Mouse (Mus musculus) cerebellum, adult 9-10 months (tissue): ENCODE results near the gene Coro1a.
"Not testable (repeated sequence)": the region's sequence is repeated elsewhere in the genome, so short reads cannot be mapped to it uniquely, and the experiment has no call there.

Source experiments
- DNase-seq: peaks from one replicate; pipeline ENCODE4 v3.0.0; 2022

Coro1a gene

DNA sequence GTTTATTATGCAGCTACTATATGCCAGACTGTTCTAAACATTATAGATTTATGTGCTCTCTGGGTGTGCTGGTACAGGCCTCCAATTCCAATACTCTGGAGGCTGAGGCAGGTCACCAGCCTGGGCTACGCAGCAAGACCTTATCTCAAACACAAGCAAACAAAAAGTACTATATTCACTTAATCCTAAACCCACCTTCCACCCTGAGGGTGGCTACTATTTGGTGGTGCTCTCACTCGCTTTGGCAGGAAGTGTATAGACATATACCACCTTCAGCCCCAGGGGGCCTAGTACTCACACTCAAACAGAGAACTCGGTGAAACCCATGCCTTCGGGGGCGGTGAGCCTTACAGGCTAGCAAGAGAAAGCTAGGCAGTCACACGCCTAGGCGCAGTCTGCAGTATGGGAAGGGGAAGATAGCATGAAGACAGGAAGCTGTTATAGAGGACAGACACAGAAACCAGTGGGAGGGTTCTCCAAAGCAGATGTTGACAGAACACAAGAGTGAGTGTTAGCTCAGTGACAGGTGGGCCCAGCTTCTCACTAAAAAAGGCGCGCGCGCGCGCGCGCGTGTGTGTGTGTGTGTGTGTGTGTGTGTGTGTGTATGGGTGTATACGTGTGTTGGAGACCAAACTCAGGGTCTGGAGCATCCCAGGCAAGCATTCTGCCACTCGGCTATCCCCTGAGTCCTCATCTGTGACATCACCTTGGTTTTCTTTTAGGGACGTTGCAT lies at the start of gene Coro1a:
Gene Coro1a, minus strand, starts transcription at position 346 of the 733 bp plus-strand sequence.
- no peak for DNase-seq

DNA sequence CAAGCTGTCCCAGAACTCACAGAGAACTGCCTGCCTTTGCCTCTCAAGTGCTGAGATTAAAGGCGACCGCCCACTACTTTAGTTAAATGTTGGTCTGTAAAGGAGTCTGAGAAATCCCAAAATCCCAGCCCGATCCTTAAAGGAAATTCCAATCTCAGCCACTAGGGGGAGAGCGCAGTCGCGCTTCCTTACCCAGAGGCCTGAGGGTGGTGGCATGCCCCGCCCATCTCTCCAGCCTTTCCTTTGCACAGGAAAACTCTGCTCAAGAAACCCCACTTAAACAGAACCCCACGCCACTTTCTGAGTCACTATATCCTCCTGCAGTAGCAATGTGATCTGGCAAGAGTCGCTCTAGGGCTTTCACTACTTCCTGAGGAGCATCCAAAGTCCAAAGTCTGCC lies 47.3 kb upstream of the Coro1a start:
- peak; percentile 88 for DNase-seq

DNA sequence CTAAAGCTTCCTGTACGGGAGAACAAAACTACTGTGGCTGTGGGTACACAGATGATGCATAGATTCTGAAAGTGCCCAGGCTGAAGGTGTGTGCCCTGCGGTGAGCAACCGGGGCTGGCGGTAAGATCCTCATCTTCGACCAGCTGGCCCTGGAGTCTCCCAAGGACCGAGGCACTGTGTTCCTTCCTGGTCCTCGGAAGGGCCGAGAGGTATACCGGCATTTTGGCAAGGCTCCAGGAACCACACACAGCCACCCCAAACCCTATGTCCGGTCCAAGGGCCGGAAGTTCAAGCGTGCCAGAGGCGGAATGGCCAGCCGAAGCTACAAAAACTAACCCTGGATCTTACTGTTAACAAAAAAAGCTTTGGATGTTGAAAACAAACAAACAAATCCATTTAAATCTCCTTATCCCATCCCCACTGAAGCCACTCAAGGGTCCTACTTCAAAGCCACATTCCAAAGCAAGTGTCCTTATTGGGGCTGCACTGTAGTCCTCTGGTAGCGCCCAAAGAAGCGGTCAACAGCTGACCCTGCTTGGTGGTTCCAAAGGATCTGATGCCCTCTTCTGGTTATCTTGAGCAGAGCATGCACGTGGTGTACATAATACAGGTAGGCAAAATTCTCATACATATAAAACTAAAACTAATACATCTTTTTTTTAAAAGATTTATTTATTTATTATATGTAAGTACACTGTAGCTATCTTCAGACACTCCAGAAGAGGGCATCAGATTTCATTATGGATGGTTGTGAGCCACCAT lies 42.2 kb upstream of the Coro1a start:
- DNase-seq = no peak

DNA sequence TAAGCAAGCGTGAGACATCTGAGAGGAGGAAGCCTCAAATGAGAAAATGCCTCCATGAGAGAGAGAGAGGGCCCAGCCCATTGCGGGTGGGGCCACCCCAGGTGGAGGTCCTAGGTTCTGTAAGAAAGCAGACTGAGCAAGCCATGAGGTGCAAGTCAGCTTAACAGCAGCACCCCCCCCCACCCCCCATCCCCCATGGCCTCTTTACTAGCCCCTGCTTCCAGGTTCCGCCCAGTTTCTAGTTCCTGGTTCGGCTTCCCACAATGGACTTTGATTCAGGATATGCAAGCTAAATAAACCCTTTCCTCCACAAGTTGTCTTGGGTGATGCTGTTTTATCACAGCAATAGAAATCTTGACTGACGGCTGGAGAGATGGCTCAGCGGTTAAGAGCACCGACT lies 41.2 kb upstream of the Coro1a start:
- DNase-seq = no peak

DNA sequence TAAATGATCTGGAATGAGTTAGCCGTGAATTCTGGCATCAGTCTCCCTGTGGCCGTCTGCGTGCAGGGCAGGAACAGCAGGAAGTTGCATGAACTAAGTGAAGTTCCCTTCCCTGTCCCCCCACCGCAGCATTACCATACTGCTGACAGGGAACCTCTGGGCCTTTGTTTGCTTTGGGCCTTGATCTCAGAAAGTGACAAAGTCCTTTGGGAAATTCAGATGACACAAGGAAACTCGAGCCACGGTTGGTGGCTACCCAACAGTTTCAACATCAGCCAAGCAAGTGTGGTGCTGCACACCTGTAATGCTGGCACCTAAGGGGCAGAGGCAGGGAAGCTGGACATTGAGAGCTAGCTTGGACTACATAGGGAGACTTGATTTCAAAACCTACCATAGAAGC lies 39.2 kb upstream of the Coro1a start:
- DNase-seq = no peak

DNA sequence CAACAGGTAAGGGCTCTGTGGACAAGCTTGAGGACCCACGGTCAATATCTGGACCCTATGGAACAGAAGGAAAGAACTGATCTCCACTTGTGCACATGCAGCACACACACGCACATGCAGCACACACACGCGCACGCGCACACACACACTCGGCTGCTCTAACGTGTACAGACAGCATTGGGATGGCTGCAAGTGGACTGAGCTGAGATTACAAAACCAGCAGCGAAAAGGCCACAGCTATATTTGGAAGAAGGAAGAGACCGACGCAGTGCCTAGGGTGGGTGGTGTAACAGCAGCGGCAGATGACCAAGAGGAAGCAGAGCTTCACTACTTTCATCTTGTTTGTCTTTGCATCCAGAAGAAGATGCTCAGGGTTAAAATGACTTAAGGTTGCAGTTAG lies 38.5 kb upstream of the Coro1a start:
- no peak for DNase-seq

DNA sequence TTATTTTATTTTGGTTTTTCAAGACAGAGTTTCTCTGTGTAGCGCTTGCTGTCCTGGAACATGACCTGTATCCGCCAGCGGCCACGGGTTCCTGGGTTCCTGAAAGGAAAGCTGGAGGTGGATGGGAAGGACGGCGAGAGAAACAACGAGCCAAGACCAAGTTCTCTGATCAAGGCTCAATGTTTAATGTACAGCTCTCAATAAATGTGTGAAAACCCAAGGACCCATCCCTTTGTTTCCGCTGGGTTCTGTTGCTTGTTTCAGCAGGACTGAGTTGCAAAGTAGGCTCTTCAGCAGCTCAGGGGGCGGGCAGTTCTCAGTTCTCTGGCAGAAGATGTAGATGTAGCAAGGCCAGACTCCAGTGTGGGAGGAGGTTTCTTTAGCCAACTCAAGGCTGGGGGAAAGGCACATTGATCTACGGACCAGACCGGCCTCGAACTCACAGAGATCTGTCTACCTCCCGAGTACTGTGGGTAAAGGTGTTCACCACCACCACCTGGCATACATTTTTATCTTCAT lies 34.4 kb upstream of the Coro1a start:
- no peak for DNase-seq

DNA sequence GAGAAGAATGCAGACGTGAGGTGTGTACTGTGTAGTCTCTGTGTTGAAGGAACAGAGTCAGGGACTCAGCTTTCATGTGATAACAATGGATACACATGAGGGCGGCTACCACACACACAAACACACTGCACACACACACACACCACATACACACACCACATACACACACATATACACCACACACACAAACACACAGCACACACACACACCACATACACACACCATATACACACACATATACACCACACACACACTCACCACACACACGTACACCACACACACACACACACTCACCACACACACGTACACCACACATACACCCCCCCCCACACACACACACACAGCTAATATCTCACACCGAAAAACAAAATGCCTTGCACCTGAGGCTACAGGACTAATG lies 33.9 kb upstream of the Coro1a start:
- DNase-seq = no peak

DNA sequence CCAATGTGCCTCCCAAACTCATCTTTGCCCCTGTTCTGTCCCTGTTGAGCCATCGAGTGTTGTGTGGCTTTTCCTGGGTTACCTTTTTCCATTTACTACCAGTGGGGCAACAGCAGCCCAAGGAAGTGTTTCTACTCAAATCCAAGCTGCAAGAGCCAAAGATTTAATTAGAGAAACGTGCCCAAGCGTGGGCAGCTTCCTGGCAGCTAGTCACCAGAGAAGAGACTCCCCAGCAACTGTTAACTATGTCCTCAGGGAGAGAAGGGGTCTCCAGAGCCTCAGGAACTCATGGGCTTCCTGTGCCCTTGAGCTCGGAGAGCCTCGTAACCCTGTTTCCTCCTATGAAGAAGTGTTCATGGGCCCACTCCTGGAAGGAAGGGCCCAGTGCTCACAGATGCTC lies 33.4 kb upstream of the Coro1a start:
- DNase-seq = no peak

DNA sequence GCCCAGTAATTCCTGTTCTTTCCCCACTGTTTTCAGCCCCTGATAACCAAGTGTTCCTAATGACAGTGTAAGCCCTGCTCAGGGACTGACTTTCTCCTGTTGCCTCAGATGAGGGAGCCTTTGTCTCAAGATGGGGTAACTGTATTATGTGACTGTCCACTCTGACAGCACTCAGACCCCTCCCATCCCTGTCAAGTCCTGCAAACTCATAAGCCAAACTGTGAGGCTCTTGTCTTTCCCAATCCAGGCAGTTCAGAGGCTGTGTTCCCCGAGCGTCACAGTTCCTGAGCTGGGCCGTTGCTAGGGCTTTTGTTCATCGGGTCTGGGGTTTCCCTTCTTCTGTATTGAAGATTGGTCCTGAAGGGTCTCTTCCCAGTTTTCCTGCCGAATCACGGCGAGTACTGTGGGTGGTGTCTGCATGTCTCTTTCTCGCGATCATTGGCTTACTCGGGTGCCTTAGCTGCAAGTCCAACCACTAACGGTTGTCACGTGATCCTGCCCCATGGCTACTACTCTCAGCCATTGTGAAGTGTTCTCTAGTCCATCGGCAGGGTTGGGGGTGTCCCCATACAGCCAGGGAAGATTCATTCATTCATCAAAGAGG lies 32.6 kb upstream of the Coro1a start:
- DNase-seq = no peak

DNA sequence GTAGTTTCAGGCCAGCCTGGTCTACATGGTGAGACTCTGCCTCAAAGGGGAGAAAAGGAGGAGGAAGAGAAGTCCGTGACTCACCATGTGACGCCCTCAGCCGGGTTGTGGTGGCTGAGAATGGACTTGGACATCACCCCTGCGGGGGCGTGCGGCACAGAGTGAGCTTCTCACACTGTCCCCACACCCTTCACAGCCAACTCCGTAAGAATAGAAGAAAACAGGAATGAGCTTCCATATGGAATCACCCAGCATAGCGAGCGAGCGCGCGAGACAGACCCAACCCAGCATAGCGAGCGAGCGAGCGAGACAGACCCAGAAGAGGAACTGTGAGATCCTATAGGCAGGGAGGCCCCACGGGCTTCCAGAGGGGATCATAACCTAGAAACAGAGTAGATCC lies 32.0 kb upstream of the Coro1a start:
- no peak for DNase-seq

DNA sequence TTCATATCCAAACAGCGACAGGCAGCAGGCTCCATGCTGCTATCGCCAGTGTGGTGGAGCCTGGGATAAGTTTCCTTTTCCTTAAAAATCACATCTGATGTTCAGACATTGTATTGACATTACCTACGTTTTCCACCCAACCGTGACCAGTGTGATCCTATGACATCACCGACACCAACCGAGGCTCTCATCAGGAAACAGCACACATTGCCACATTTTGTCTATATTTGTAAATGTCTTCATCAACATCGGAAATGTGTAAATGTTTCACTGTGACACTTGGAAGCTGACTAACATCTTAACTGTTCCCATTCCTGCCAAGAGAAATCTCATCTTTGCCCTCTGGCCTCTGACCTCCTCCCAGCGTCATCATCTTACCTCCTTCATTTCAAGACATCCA lies 28.5 kb upstream of the Coro1a start:
- no peak for DNase-seq

DNA sequence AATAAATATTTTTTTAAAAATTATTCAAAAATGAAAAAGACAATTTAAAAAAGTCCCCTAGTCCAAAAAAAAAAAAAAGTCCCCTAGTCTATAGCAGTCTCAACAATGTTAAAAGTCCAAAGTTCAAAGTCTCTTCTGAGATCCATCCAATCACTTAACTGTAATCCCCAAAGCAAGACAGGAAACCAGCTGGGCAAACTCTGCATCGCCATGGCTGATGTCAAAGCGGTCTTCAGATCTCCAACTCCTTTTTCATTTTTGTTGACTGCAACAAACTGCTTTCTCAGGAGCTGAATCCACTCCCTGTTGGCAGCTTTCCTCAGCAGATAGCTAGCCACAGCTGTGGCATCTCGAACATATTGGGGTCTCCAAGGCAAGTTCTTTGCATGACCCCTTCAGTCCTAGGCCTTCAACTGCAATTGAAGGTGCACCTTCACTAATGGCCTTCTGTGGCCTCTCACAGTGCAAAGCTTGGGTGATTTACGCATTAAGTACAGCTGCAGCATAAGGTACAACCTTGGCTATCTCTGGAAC lies 22.7 kb upstream of the Coro1a start:
- not testable (repeated sequence) for DNase-seq

DNA sequence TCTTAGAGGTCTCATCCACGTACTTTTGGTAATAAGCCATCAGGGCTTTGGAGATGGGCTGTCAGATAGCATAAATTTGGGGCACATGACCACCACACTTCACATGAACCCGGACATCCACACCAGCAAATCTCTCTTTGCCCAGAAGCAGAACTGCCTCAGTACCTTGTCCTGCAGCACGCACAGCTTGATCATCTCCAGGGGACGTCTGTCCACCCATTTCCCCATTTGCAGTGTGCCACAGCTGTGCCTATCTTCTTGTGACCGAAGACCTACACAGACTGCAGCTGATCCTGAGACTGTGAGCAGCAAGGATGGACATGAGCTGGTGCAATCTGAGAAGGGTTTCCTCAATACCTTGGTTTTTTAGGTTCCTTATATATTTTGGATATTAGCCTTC lies 18.1 kb upstream of the Coro1a start:
- DNase-seq = no peak

DNA sequence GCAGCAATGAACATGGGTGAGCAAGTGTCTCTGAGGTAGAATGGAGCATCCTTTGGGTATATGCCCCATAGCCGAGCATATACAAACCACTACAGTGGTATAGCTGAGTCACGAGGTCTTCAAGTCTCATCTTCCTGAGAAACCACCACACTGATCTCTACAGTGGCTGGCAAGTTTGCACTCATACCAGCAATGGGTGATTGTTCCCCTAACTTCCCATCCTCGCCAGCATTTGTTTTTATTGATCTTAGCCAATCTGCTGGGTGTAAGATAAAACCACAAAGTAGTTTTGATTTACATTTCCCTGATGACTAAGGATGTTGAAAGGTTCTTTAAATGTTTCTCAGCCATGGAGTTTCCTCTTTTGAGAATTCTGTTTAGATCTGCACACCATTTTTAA lies 17.5 kb upstream of the Coro1a start:
- no peak for DNase-seq

DNA sequence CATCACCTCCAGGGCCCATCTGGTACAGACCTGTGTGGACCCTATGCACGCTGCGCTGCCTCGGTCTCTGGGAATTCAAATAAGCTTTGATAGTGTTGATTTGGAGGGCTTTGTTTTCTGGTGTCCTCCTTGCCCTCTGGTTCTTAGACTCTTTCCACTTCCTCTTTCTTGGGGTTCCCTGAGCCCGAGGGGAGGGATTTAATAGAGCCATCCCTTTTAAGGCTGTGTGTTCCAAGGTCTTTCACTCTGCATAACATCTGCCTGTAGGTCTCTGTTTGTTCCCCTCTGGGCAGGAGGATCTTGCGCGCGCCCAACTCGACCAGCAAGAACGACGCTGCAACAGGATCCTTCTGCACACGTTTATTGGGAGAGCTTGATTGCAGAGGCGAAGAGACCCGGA lies 14.0 kb upstream of the Coro1a start:
- DNase-seq = no peak

DNA sequence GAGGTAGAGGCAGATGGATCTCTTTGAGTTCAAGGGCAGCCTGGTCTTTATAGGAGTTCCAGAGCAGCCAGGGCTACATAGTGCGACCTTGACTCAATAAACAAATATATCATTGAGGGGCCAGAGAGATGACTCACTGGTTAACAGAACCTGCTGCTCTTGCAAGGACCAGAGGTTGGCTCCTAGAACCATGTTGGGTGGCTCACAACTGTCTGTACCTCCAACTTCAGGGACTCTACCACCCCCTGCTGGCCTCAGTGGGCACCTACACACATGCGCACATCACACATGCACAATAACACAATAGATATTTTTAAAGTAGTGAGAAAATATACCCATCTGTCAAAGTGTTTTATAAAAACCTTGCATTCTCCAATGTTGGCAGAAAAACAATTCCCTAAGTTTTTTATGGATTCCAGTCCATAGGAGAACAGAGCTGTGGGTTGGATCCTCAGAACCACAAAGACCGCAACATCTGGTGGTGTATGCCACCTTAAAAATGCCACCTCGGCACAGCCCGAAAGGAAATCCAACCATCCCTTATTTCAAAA lies 11.3 kb upstream of the Coro1a start:
- DNase-seq = no peak

DNA sequence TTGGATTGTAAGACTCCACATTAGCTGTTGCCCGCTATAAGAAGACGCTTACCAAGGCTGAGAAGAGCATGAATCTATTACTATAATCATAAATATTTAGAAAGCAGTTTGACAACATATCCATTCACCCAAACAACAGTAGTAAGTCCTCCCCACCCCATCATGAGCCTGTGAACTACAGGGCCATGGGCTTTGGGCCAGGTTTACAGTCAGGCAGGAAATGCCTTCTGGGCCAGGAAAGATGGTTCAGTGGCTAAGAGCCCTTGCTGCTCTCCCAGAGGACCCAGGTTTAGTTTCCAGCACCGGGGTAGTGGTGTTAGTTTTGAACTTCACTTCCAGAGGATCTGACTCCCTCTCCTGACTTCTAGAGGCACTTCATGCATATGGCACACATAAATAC lies 10.0 kb upstream of the Coro1a start:
- no peak for DNase-seq

DNA sequence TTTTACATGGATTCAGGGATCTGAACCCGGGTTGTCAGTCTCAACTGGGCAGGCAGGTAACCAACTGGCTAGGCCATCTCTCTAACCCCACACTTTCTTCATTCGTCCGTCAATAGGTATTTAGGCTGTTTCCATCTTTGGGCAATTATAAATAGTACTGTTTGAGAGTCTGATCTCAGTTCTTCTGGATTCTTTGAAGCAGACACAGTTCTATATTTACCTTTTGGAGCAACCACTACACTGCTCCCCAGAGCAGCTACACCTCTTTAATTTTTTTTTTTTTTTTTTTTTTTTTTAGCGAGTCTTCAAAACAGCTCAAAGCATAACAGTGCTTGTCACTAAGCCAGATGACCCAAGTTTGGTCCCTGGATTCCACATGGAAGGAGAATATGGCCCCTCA lies 8.1 kb upstream of the Coro1a start:
- no peak for DNase-seq

DNA sequence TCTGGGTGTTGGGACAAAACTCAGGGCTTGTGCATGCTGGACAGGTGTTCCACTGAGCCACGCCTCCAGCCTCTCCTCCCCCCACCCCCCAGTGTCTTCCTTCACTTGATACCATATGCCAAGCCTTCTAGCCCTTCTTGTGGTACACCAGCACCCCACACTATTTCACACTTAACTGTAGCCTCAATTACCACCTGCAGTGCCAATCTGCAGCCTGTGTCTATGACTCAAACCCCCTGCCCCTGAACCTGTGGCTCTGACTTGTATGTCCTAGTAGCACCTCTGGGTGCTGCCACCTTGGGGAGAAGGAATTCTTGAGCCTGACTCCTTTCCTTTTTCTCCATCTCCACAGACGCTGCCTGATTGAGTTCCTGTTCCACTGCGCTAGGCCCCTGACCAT lies 4.3 kb upstream of the Coro1a start:
- DNase-seq = no peak

DNA sequence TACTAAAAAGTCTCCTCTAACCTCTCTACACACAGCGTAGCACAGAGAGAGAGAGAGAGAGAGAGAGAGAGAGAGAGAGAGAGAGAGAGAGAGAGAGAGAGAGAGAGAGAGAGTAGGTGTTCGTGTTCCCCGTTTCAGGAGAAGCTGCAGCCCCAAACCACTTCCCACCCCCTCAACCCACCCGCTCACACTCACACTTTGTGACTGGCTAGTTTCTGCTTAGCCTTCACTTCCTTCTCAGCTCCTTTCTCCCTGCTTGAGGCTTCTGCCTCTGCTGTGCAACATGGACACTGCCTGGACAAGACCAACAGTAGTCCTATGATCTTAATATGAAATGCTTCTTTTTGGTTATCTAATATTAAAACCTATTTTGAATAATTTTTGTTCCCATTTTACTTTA lies 2.7 kb upstream of the Coro1a start:
- no peak for DNase-seq

DNA sequence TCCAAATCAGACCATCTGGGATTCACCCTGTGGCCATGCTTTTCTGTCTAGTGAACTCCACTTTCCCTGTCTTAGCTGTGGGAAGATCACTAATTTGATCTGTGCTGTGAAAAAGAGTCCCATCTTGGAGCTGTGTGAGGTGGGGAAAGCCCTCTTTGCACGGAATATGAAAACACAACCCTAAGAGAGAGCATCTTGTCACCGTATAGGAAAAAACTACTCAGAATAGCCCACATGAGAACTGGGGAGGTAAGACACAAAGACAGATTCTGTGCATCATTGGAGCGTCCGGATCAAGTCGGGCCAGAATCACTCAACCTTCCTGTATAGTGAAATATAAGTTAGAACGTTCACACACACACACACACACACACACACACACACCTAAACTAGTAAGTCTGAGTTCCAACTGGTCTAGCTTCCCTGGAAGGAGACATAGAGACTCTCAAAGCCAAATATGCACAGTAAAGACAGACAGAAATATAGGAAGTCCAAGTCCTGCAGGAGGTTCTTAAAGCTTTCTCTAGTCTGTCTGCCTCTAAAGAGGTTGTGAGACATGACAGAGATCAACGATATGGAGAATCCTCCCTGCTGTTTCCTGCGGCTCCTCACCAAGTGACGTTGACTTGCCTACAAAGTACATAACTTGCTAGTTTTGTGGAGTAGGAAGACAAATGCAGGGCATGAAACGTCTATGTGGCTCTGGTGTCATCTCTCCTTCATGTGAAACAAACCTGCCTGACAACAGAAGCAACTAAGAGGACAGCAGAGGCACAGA lies 777 bp upstream of the Coro1a start:
- DNase-seq = no peak
